Mouse (Mus musculus) right cerebral cortex, postnatal 4 days (tissue): ENCODE results near the gene Anp32a.

ENCODE experiments used
- DNase-seq: peaks from one replicate; pipeline ENCODE4 v3.0.0-alpha.2; 2022

Anp32a gene

DNA sequence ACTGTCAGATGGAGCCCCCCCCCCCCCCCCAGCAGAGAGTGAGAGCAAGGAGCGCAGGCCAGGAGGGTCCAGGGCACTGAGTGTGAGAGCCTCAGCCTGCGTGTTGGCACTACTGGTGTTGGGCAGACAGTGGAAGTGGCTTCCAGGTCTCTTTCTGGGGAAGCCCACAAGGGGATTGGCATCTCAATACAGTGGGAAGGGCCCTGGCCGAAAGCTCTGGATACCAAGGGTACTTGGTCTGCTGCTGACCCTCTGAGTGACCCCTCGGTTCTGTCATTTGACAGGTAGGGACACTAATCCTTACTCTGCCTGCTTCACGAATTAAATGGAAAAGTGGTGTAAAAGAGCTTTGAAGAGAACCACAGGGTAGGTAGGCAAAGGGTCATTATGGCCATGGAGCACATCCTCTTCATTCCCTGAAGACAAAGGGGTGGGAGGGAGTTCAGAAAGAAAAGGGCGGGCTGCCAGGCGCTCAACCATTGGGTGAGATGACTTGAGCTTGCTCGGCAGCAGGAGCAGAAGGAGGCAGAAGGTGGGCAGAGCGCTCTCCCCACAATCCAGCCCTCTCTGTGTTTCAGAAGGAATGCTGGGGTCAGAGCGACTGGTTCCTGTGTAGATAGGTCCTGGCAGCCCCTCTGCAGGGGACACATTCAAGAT lies 79.3 kb downstream of the Anp32a start:
- DNase-seq, result no peak

DNA sequence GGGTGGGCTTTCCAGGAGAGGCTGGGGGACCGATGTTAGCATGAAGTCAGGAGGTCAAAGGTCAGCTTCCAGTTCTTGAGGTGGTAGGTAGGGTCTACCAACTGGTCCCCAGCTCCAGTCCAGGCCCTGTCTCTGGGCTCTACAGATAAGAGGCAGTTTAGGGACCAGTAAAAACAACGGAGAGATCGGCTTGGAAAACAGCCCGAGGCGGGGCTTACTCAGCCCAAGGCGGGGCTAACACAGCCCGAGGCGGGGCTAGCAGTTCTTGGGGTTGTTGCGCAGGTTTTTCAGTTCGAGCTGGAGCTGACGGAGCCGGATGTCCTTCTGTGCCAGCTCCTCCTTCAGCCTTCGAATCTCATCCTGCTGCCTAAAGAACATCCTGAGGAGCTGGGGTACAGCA lies 79.9 kb downstream of the Anp32a start:
- peak; percentile 54 for DNase-seq

DNA sequence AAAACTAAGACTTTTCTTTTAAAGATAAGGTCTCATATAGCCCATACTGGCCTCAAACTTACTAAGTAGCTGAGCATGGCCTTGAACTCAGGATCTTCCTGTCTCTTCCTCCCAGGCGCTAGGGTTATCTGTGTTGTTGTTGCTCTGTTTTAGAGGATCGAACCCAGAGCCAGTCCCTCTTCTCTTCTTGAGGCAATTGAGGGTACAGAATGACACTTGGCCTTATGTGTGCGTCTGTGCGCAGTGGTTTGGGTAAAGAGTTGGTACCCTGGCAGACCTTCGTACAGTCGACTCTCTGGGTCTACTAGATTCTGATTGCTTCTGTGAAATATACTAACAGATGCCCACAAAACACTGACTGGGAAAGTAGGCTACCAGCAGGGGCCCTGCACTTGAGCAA lies 80.8 kb downstream of the Anp32a start:
- no peak for DNase-seq

DNA sequence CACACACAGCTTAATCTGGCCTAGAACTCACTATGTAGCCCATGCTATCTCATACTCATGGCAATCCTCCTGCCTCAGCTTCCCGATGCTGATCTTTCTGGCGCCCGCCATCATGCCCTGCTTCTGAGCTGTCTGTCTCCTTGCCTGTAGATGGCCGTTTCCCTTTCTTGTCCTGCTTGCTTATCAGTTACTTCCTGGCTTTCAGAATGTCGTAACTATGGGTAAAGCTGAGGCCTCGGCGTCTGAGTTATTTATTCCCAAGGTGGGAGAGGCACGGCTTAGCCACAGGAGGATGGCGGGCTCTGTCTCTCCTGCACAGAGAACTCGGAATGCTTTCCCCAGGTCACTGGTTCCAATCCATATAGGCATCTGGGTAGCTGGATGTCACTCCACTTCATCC lies 81.8 kb downstream of the Anp32a start:
- no peak for DNase-seq

DNA sequence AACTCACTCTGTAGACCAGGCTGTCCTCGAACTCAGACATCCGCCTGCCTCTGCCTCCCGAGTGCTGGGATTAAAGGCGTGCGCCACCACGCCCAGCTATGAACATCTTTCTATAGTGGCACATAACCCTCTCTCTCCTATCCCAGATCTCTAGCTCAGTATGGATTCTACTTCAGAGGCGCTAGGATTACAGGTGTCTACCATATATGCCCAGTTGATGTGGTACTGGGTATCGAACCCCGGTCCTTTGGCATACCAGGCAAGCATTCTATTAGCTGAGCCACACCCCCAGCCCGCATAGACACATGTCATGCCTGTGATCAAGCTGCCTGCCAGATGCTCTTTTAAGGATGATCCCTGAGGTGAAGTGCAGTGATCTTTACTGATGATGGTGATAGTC lies 82.8 kb downstream of the Anp32a start:
- DNase-seq, result no peak

DNA sequence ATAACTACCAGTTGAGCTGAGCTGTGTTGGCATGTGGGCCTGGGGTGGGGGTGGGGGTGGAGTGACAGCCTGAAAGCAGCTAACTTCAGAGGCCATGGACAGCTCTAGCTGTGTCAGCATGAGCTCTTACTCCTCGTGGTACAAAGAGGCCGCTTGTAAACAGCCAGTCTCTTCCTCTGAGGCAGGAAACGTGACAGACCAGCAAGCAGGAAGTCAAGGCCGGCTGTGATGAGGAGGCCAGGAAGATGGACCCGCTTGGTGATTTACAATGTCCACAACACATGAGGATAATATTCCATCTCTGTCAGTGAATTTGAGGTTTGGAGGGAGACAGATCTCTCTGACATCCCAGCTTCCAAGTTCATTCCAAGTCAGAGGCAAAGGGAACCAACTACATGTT lies 84.2 kb downstream of the Anp32a start:
- DNase-seq, result no peak

DNA sequence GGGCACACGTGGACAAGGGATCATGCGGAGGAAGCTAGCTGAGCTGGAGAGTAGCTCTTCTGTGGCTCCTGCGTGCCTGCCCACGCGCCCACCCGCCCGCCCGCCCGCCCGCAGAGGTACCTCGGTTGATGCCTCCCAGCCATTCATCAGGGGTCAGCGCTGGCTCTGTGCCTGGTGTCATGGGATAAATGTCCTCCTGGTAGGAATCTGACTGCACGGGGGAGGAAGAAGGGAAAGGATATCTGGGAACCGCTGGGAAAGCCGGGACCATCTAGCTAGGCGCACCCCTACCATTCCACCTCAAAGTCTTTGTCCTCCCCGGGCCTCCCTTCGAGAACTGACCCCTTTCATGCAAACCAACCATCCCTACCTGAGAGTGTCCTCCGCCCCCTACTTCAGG lies 84.9 kb downstream of the Anp32a start:
- DNase-seq, result no peak

DNA sequence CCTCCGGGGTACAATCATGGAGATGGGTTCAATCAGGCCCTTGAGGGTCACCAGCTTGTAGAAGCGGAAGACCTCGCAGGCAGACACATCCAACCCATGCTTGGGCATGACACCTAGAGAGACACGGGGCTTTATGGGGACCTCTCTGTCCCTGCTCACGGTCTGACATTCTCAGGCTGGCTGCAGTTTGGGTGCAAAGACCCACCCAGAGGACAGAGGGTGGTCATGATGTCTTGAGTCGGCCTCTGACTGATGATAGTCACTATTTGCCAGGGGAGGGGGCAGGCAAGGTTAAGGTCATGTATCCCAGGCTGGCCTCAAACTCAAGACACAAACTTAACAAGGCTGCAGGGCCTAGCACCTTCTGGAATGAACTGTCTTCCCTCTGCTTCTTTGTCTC lies 85.4 kb downstream of the Anp32a start:
- DNase-seq, result no peak

DNA sequence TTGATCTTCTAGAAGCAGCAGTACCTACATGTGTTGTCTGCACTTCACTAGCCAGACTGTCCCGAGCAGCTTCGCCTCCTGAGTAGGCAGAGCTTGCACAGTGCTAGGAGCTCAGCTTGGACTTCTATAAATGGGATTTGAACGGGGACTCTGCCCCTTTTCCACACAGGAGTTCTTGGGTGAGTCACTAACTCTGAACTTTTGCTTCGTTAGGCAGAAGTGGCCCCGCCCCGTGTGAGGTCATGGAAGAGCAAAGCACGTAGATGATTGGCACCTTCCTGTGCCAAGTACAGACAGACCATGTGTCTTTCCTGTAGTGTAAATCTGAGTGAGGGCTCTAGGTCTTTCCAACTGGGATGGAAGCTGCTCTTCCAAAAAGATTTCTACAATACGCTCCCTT lies 85.9 kb downstream of the Anp32a start:
- no peak for DNase-seq
